ENCODE assay signal across 9 mouse cellular contexts in genomic region chr5:24906844-24907243, GRCm38 (mm10).
DNase-seq lines count a peak whose midpoint lies in the region; ATAC-seq lines count a peak whose summit lies in the region.
"Had no signal": no experiment of that assay in that cellular context is flagged by ENCODE, and none has a peak within 500 bp of the region (broad histone marks: within the 10 kb centered on the region; RNA-seq: fewer than 3 reads in every experiment).

No protein-coding gene starts in this region.

- H3K27ac ChIP-seq in kidney, embryonic 15.5 days = no peak overlapping the region
- H3K27ac ChIP-seq in embryonic facial prominence, embryonic 13.5 days = no peak overlapping the region
- H3K27ac ChIP-seq in hindbrain, embryonic 13.5 days = peak overlapping the region; percentile 97; the same call in 1 of the 2 replicates
- H3K27ac ChIP-seq in midbrain, embryonic 15.5 days = no peak overlapping the region
- H3K27ac ChIP-seq: macrophage had no signal

- no peak for ATAC-seq in kidney, embryonic 15.5 days (replicated peaks; ENCODE audit: low FRiP score)
- no peak for ATAC-seq in embryonic facial prominence, embryonic 13.5 days (ENCODE audit: insufficient number of reproducible peaks, insufficient read depth, low FRiP score, low TSS enrichment, low read depth)
- no peak for ATAC-seq in hindbrain, embryonic 13.5 days (ENCODE audit: low FRiP score)
- ATAC-seq in midbrain, embryonic 15.5 days (replicated peaks) = no peak

- peaks cover 2% of the 10 kb centered on the region; the same call in 1 of the 2 replicates for H3K36me3 ChIP-seq in kidney, embryonic 15.5 days
- H3K36me3 ChIP-seq in embryonic facial prominence, embryonic 13.5 days = peaks cover 4% of the 10 kb centered on the region; the same call in 1 of the 2 replicates
- H3K36me3 ChIP-seq in hindbrain, embryonic 13.5 days = peaks cover 9% of the 10 kb centered on the region; the same call in 1 of the 2 replicates
- H3K36me3 ChIP-seq in midbrain, embryonic 15.5 days (replicated peaks) = no peaks in the 10 kb centered on the region

- H3K4me3 ChIP-seq in kidney, embryonic 15.5 days (replicated peaks) = peak overlapping the region; percentile 87
- peak overlapping the region; percentile 80 for H3K4me3 ChIP-seq in embryonic facial prominence, embryonic 13.5 days
- peak overlapping the region; percentile 84 for H3K4me3 ChIP-seq in hindbrain, embryonic 13.5 days
- peak overlapping the region; percentile 69 for H3K4me3 ChIP-seq in midbrain, embryonic 15.5 days

- peak overlapping the region; percentile 91; the same call in 1 of the 2 replicates for H3K9ac ChIP-seq in kidney, embryonic 15.5 days
- no peak overlapping the region for H3K9ac ChIP-seq in embryonic facial prominence, embryonic 13.5 days
- H3K9ac ChIP-seq in hindbrain, embryonic 13.5 days = peak overlapping the region; percentile 96
- H3K9ac ChIP-seq in midbrain, embryonic 15.5 days = peak overlapping the region; percentile 79

- DNase-seq in kidney, adult 9 months = no peak
- no peak for DNase-seq in spleen, adult 12 weeks (ENCODE audit: low spot score)
- DNase-seq in ovary, postnatal 10 days (ENCODE audit: low spot score) = no peak
- no peak for DNase-seq in urinary bladder, postnatal 10 days (ENCODE audit: low spot score)

- peak overlapping the region; percentile 77 for H3K4me2 ChIP-seq in kidney, embryonic 15.5 days
- peak overlapping the region; percentile 70 for H3K4me2 ChIP-seq in embryonic facial prominence, embryonic 13.5 days
- H3K4me2 ChIP-seq in hindbrain, embryonic 13.5 days = peak overlapping the region; percentile 73
- H3K4me2 ChIP-seq in midbrain, embryonic 15.5 days = peak overlapping the region; percentile 63

- no peaks in the 10 kb centered on the region for H3K27me3 ChIP-seq in kidney, embryonic 15.5 days
- H3K27me3 ChIP-seq in embryonic facial prominence, embryonic 13.5 days = no peaks in the 10 kb centered on the region
- H3K27me3 ChIP-seq in hindbrain, embryonic 13.5 days = no peaks in the 10 kb centered on the region
- H3K27me3 ChIP-seq in midbrain, embryonic 15.5 days (replicated peaks) = no peaks in the 10 kb centered on the region

- peaks cover 20% of the 10 kb centered on the region for H3K4me1 ChIP-seq in kidney, embryonic 15.5 days
- H3K4me1 ChIP-seq in embryonic facial prominence, embryonic 13.5 days = peaks cover 15% of the 10 kb centered on the region
- peaks cover 37% of the 10 kb centered on the region for H3K4me1 ChIP-seq in hindbrain, embryonic 13.5 days (replicated peaks)
- H3K4me1 ChIP-seq in midbrain, embryonic 15.5 days = peaks cover 32% of the 10 kb centered on the region

- WGBS in kidney, embryonic 15.5 days = 75% methylated on average over 9 of the region's 9 CpGs
- WGBS in embryonic facial prominence, embryonic 13.5 days = 51% methylated on average over 9 of the region's 9 CpGs
- 58% methylated on average over 9 of the region's 9 CpGs for WGBS in hindbrain, embryonic 13.5 days
- WGBS in midbrain, embryonic 15.5 days = 41% methylated on average over 9 of the region's 9 CpGs

- no peaks in the 10 kb centered on the region for H3K9me3 ChIP-seq in kidney, embryonic 15.5 days (replicated peaks)
- no peaks in the 10 kb centered on the region for H3K9me3 ChIP-seq in embryonic facial prominence, embryonic 13.5 days
- H3K9me3 ChIP-seq in hindbrain, embryonic 13.5 days = no peaks in the 10 kb centered on the region
- H3K9me3 ChIP-seq in midbrain, embryonic 15.5 days = no peaks in the 10 kb centered on the region
